Mouse (Mus musculus) thymus, postnatal 36 days (tissue): ENCODE data around the gene R3hdm2.

Source experiments
- DNase-seq, 2 experiments: peaks; one replicate each; pipeline ENCODE4 v3.0.0; 2022; ENCODE audit warnings: mixed read lengths in 2 of 2

Gene R3hdm2

GRCm38 (mm10) chr10:127425794-127426193 lies 45.7 kb downstream of the R3hdm2 start:
- no peak for DNase-seq

- DNase-seq, result no peak
These were observed 46.5 kb downstream of the R3hdm2 start for GRCm38 (mm10) chr10:127426670-127427069.

DNA sequence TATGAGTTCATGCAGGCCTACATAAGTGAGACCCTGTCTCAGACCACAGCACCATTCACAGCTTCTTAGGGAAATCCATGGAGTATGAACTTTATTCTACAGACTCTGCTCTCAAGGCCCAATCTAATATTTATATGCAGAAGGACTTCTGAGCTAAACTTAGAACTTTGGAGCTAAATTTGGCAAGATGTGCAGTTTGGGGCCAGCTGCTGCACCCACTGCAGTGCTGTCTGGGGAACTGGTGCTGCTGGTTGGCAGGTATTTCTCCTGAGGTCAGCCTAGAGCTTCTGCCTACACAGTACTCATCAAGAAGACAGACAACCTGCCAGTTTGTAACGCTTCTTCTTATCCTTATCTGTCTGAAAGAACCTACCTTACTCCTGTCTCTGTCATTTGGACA lies 47.0 kb downstream of the R3hdm2 start:
- DNase-seq, result no peak

DNA sequence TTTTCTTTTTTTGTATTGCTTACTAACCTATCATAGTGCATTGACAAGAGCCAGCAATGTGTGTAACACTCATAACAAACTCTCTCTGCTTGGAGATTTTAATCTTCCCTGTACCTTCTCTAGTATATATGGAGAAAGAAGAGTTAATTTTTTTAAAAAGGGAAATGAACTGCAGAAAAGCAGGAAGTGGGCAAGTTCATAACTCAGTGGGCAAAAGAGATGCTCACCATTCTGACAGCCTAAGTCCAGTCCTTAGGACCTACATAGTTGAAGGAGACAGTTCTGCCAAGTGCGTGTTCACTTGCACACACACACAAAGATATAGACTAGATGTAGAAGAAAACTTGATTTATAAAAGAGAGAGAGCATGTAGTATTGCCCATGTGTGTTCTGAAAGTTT lies 47.9 kb downstream of the R3hdm2 start:
- no peak for DNase-seq

- no peak for DNase-seq
These were observed 49.4 kb downstream of the R3hdm2 start for GRCm38 (mm10) chr10:127429538-127429937.

- no peak for DNase-seq
These were observed 52.3 kb downstream of the R3hdm2 start for GRCm38 (mm10) chr10:127432466-127432865.

DNA sequence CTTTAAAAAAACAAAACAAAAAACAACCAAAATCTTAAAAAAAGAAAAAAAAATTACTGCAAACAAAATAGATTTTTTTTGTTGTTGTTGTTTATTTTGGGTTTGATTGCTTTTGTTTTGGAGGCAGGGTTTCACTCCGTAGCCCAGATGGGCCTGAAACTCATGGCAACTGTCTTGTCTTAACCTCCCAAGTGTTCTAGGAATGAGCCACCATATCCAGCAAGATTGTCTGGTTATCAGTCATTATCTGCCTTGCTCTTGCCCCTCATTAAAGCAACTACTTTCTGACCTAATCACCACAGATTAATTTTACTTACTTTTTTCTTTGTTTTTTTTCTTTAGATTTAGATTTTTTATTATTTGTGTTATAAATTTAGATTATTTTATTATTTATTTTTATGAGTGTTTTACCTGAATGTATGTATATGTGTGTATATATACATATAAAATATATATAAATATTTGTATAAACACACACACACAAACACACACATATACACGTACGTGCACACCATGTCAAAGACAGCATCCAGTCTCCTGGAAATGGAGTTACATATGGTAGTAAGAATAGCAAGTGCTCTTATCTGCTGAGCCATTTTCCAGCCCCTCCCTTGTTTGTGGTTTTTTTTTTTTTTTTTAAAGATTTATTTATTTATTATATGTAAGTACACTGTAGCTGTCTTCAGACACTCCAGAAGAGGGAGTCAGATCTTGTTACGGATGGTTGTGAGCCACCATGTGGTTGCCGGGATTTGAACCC lies 57.4 kb downstream of the R3hdm2 start:
- DNase-seq, result no peak

- DNase-seq, result no peak
These were observed 73.6 kb downstream of the R3hdm2 start for GRCm38 (mm10) chr10:127453701-127454100.

GRCm38 (mm10) chr10:127462411-127463096 lies 82.4 kb downstream of the R3hdm2 start:
- no peak for DNase-seq

DNA sequence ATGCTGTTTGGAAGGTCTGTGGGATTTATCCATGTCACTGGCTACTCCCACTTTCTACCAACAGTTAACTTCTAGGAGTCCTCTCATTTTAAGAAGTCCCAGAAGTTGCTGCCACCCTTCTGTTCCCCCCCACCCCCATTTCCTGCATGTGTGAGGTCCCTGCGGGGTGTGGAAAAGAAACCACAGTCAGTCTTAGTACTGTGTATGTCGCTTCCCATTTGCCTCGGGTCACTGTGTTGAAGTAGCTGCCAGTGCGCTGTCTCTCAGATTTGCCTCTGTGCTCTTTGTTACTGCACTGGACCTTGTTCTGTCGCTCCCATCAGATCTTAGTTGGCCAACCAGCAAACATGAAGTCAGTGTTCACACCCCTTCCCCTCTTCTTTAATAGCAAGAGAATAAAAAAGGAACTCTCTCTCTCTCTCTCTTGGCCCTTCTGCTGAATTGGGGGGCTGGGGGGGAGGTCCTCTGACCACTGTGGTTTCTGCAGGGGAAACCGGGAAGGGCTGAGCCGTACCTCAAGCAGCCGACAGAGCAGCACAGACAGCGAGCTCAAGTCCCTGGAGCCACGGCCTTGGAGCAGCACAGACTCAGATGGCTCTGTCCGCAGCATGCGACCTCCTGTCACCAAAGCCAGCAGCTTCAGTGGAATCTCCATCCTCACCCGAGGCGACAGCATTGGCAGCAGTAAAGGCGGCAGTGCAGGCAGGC lies 91.3 kb downstream of the R3hdm2 start:
- DNase-seq, result peak; percentile 41 to 50

DNA sequence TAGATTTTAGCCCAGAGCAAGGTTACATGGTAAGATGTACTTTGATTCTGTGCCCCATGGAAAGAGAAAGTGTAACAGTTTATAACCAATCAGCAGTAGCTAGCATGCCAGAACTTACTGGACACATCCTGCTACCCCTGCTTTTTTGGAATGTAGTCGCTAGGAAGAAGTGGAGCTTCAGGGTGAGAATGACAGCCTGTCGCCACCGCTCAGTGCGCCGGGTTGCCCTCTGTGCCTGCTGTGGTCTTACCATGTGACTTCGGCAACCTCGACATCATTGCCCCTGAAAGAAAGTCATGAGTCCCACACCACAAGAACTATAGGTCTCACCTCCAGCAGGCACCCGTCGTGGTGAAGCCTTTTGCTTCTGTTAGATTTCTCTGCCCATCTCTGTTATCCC lies 92.6 kb downstream of the R3hdm2 start:
- DNase-seq, result no peak

DNA sequence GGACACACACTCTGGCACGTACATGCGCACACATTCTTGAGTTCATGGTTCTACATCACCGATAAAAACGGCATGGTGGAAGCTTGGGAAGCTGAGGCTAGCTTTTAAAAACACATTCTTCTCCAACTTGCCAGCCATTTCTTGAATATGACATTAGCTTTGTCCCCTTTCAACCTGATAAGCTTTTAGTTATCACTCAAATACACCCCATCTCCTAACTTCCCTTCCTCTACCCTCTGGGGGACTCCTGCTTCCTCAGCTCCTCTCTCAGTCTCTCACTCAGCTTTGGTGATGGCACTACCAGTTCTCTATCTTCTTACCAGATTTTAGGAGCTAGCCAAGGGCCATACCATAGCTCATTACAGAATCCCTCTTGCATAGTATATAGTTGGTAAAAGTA lies 95.0 kb downstream of the R3hdm2 start:
- no peak for DNase-seq

GRCm38 (mm10) chr10:127476541-127476940 lies 96.4 kb downstream of the R3hdm2 start:
- no peak for DNase-seq

DNA sequence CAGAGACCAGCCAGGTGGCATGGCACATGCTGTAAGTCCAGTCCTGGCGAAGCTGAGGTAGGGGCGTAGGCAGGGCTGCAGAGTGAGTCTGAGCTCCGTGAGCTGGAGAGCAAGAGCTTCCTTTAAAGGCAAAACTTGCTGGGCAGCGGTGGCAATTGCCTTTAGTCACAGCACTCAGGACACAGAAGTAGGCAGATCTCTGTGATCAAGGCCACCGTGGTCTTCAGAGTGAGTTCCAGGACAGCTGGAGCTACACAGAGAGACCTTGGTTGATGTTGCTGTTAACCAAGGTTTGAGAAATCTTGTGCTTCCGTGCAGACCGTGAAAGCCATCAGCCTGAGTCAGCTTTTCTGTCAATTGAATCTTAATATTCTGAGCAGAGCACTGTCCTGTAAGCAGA lies 97.2 kb downstream of the R3hdm2 start:
- no peak for DNase-seq

DNA sequence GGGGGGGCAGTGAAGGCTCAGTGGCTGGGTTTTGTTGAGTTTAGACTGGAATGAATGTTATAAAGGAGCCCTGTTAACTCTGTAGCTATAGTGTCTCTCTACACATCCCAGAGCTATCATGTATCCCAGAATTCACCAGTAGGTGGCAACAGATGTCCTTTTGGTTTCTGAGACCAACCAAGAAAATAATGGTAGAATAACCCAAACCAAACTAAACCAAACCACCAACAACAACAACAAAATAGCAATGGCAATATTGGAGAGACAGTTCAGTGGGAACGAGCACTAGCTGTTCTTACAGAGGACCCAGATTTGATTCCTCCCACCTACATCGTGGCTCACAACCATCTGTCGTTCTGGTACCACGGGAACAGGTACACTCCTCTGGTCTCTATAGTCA lies 99.0 kb downstream of the R3hdm2 start:
- no peak for DNase-seq

DNA sequence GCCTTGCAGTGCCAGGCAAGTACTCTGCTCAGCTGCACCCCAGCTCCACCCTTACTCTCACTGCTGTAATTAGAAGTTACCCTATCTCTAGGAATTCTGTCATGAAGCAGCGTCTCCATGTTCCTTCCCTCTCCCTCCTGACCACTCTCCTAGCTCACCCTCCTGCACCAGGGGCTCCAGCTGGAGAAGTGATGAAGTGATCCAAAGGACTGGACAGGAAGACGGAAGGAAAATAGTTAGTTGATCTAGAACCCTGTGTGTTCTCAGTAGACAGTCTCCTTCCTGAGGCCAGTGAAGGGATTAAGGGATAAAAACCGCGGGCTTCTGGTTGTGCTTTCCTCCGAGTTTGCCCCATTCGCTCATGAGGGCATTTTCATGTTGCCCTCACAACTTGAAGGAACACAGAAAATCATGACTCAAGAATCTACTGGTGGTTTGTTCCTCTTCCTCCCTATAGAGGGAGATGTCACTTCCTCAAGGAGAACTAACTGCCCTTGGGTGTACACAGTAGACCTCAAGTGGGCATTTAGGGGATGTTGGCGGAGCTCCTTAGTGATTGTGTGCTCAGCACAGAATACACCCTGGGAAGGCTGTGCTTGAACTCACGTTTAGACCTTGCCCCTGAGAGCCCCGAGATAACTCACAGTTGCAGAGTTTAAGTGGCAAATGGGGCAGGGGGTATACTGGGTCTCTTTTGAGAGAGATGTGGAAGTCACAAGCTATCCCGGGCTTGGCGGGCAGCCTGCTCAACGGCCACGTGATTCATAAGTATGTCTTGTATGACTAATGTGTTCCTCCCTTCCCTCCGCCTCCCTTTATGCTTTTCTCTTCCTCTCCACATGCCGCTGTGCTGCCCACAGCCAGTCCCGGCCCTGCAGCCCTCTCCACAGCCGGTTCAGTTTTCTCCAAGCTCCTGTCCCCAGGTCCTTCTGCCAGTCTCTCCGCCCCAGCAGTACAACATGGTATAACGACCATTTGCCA lies 101.0 kb downstream of the R3hdm2 start:
- DNase-seq, result no peak

- no peak for DNase-seq
These were observed 105.1 kb downstream of the R3hdm2 start for GRCm38 (mm10) chr10:127485235-127485634.

GRCm38 (mm10) chr10:127488856-127489255 lies 108.7 kb downstream of the R3hdm2 start:
- no peak for DNase-seq

DNA sequence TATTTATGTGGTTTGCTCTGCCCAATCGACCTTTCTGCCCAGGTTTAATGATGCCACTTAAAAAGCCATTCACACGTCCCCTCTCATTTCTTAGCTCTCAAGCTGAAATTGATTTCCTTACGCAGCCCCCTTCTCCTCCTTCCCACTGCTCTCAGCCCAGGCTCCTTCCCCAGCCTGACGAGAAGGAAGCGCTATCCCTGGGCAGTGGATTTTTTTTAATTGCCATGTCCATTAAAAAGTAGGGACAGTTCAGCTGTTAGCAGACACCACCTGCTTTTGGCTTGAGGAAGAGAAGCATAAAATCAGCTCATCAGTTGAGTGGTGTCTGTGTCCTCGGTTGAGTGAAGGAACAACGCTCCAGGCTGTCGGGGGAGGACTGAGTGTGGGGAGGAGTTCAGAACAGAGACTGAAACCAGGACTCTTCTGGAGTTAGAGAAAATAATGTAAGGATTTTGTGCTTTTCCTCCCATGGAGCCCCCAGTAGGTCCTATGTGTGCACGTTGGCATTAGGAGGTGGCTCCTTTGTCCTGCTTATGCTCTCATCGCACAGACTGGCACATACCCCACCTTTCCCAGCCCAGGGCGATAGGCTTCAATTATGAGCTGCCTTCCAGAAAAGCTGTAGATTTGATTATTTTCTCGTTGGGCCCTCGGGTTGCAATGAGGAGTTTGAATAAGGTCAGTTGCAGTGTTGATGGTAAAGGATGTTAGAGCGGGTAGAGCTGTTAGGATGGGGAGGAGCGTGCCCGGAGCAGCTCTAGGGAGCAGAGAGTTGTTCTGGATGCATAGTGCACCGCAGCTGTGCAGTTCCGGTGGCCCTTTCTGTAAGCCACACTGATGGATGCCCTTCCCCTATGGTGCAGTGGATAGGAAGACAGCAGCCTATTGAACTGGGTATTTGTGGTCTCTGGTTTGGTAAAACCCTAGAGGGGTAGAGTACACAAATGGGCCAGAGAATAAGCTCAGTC lies 110.3 kb downstream of the R3hdm2 start:
- no peak for DNase-seq

DNA sequence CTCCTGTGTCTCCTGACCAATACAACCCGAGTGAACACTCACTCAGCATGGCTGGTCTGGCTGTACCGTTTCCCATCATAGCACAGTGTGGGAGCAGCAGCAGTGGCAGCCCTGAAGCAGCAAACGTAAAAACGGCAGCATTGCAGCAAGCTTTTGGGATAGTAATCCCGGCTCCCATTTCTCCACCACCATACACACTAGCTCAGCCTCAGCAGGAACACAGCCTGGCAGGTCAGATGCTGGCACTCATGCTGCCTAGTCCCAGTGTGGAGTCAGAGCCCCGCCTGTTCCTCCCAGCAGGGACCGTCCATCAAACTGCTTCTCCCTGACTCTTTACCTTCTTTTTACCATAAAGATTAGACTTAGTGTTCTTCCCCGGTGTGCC lies 111.0 kb downstream of the R3hdm2 start:
- no peak for DNase-seq

DNA sequence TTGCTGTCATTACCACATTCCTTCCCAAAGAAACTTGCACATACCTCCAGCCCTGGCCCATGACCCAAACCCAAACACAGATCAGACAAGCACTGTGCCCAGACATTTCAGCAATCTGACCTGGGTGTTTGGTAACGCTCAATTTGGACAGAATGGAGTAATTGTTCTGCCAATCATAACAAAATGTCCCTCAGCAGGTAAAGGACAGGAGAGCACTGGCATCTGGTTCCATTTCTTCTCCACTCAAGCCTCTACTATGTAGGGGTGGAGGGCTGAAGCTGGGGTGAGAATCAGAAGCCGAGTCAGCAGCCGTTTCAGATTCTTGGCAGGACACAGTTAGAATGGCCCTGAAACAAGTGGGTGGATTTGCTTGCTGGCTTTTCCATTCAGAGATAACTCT lies 112.0 kb downstream of the R3hdm2 start:
- DNase-seq, result no peak
